Mouse (Mus musculus) lung, postnatal 4 days (tissue): ENCODE measurements around the gene Abca5.

Experiments
- DNase-seq, 2 experiments: peaks; one replicate each; pipeline ENCODE4 v3.0.0; 2021

Abca5 gene

DNA sequence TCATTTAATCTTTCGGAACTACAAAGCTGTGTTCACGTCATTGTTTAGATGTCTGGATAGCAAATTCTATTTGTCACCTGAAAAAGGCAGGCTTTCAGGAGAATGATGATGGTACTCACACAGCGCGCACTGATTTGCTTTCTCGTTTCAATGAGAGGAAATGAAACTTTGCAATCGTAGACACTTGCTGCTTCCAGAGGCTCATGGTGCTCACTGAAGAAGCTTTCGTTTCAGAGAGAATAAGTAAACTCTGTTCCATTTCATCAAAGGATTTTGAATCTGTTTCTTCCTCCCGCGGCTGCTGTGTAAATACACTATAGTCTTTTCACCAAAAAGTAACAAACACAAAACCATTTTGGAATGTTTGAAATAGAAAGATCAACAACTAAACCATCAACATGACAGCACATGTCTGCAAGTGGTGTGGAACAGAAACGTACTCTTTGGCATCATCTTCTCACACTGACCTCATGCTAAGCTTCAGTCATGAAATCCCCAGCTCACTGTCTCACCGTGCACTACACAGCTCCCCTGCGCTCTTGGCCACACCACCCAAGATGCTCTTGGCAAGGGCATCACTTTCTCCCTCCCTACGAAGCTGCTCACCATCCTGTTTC is 39.5 kb downstream of the Abca5 start:
- peak in 1 of 2 experiments; percentile 26 for DNase-seq

DNA sequence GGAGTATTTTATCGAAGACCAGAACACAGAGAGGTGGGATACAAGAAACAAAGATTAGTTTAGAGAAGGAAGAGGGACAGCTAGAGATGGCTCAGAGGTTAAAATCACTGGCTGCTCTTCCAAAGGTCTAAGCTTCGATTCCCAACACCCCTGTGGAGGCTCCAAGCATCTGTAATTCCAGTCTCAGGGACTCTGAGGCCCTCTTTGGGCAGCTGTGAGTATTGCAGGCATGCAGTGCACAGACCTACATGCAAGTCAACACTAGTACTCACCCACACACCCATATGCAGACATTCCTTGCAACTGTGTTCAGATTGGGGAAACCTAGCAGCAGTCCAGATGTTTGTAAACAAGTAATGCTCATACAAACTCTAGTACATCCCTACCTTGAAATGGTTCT is 46.9 kb downstream of the Abca5 start:
- no peak for DNase-seq

DNA sequence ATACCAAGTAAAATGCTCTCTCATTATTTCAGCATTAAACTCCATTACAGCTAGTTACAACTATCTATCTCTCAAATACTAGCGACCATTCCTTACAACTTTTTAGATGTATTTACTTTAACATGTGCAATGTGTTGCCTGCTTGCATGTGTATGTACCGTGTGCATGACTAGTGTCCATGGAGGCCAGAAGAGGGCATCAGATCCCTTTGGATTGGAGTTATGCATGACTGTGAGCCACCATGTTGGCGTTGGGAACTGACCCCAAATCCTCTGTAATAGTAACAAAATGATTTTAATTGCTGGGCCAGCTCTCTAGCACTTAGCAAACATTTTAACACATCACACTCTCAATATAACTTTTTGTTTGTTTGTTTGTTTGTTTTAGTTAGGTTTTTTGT is 49.1 kb downstream of the Abca5 start:
- no peak for DNase-seq

DNA sequence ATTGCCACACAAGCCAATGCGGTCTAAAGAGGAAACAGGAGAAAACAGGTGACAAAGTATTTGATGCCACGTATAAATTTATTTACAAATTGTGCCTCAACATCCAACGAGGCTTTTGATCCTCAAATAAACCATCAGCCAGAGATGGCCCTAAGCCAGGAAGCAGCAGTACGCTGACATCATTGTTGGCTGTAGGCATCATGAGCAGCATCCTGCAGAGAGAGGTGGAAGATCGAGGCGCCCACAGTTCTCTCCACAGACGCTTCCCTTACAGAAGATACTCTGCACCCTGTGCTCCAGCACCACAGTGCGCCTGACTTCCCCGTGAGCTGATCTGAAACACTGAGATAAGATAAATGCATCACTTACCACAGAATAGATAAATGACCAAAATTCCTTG is 49.8 kb downstream of the Abca5 start:
- no peak for DNase-seq

DNA sequence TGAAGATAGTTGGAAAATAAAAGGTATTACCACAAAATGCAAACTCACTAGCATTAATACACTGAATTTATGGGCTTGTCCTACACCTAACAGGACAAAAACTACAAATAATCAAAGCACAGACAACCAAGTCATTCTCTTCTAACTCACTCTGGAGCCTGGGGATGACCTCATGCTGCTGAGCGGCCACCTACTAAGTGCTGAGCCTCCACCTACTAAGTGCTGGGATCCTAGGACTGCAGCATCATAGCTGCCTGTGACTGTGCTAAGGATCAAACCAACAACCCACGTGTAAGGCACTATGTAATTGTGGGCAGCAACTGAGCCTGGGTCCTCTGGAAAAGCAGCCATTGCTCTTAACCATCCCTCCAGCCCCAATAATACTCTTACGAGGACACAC is 51.2 kb downstream of the Abca5 start:
- DNase-seq: no peak

DNA sequence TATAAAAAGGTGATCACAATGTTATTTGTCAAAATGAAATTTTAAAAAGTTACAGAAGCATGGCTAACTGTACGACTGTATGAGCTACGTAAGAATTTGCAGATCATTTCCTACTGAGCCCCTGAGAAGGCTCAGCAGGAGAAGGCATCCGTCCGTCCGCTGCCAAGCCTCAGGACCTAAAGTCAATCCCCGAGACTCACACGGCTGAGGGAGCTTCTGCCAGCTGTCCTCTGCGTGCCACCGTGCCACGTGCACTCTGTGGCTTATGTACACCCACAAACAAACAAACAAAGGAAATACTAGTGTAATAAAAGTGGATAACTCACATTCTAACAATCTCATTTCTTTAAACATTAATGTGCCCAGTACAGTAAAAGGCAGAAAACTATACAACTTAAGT is 52.7 kb downstream of the Abca5 start:
- DNase-seq: no peak

DNA sequence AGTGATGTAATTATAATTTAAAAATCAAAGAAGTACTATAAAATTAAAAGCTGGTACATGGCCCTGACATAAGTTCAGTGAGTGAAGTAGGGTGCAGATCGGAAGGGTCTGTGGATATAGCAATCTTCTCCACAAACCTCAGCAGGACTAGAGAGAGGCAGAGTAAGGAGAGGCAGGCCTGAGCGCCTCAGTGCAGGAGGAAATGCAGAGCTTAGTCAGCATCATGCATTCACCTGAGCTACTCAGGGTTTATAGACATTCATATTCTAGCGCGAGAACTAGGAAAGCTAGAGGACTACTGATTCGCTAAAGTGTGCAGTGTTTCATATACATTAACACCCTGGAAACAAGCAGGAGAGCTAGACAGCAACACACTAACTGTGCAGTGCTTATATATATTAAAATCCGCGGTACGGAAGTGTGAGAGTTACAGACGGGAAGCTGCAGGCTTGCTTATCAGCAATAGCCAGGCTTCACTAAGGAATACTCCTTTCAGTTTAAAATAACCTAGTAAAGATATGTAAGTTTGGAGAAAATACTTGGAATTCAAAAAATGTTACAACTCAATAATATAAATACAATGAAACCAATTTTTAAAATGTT is 53.2 kb downstream of the Abca5 start:
- DNase-seq: no peak

DNA sequence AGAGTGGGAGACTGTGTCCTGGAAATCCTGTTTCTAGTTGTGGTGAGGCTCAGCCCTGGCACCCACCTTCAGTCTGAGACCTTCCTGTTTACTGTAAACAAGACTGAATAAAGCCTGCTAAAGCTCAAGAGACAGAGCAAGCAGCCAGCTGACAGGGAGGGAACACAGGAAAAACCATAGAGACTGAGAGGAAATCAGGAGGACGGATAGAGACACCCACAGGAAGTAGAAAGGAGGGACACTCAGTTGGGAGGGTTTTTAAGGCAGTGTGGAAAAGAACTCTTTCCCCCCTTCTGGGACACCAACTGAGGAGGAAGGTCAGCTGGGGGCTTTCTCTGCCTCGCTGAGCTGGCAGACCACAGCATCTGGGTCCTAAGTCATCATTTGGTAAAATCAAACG is 62.7 kb downstream of the Abca5 start:
- no peak for DNase-seq

DNA sequence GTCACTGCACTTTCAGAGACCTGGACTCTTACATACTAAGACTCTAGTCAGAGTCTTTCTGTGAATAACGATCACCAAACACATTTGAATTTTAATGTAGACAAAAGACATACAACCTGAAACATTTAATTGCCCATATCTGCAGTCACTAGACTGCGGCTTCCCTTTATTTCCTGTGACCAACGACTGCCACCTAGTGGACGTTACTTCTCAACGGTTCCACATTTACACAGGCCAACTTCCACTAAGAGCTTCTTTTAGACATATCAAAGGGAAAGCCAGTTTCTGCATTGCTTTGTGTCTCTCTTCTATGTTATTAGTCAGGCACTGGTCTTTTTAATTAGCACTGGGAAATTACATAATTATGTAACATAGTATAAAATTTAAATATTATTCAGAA is 65.8 kb downstream of the Abca5 start:
- peak in 1 of 2 experiments; percentile 52 for DNase-seq

DNA sequence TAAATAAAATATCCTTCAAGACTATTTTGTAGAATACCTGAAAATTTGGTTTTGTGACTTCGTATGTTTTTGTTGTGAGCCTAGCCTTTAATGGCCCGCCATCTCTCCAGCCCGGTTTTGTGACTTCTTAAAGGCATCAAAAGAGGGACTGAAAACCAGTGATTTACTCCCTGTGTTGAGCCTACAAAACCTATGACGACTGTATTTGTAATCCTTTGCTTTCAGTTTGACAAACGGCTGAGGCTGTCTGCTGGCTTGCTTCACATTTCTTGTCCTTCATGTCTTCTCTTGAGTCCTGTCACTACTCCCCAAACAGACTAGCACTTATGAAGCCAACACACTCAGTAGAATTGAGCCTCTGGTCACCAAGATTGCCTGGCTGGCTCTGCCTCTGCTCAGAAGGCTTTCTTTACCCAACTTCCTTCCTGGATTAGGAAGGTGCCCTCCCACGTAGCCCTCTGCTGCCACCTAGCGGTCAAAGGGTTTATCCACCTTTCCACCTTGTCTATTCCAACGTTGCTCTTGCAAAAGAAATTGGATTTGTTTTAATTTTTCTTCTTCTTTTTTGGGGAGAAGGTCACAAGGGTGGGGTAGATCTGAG is 69.2 kb downstream of the Abca5 start:
- peak; percentile 79 to 90 for DNase-seq

DNA sequence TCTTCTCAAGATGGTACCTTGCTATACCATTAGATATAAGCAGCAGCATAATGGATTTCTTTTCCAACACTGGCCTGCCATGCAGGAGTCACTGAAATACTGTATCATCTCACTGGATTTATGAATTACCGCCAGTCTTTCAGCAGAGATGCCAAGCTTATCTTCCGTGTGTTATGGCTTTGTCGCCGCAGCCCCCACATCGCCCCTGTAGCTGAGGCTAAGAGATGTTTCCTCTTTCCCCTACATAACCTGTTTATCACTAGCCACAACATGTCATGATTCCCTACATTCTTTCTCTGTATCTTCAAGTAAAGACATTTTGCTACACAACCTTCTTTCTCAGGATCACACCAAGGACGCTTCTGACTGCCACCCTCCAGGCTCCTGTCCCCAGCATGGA is 70.3 kb downstream of the Abca5 start:
- no peak for DNase-seq

DNA sequence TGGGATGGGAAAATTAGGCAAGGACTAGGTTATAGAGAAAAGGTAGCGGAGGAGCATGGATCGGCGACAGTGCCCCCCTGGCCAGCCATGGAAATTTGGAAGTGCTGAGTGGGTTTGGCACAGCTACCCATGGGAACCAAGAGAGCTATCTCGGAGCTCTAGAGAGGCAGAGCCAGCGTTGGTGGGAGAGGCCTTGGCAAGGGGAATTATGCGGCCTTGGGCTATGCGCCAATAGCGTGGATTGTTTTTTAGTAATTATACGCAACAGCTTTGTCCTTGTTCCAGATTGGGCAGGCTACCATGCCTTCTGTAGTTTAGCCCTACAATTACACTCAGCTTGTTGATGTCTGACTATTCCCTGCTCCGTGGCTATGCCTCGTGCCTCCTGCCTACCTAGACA is 70.8 kb downstream of the Abca5 start:
- no peak for DNase-seq

DNA sequence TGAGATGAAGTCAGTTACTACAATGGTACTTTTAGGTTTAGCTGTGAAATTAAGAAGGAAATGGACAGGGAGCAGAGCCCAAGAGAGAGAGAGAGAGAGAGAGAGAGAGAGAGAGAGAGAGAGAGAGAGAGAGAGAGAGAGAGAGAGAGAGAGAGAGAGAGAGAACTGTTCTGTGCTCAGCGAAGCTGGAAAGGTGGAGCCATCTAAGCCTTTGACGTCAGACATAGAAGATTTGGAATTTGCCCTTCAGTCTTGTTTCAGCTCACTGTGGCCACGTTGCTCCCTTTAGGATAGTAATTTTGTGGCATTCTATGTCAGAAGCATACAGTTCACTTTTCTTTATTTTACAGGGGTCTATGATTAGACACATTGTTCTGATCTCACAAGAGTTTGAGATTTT is 75.6 kb downstream of the Abca5 start:
- no peak for DNase-seq

DNA sequence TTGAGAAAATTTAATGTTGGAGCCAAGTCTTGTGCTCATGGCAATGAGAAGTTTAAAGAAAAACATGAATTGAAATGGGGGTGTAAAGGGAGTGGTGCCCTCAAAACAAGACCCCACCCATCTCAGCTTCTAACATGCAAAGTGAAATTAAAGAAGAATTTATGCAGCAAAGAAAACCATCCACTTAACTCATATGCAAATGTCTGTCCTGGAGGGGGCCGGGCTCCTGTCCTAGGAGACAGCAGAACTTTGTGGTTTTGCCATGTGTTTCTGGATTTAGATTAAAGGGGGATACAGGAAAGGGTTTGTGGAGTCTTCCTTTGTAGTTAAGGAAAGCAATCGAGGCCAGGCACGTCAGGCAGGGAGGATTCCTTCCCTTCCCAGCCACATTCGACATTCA is 79.6 kb downstream of the Abca5 start:
- no peak for DNase-seq

DNA sequence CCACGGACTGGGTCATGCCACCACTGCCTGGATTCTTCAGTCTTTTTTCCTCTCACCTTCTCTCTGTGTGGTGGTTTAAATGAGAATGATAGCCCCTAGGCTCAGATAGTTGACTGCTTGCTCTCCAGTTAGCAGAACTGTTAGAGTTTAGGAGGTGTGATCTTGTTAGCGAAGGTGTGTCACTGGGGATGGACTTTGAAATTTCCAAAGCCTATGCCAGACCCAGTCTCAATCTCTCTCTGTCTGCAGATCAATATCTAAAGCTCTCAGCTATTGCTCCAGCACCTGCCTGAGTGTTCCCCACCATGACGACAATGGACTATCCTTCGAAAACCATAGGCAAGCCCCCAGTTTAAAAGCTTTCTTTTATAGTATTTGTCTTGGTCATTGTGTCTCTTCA is 80.5 kb downstream of the Abca5 start:
- DNase-seq: no peak

DNA sequence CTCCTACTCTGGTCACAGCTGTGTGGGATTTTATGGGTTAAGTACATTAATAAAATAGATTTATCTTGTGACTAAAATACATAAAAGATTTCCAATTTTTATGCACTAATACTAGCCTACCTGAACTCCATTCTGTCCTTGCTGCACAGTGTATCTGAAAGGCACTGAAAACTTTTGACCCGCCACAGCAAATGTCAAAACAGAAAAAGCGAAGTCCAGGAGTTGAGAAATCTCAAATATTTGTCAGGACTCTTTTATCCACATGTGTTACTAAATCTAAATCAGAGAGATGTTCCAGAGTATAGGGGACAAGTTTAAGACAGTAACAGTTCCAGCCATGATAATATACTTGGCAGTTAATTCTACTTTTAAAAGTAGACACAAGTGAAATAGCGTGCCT is 85.3 kb downstream of the Abca5 start:
- no peak for DNase-seq

DNA sequence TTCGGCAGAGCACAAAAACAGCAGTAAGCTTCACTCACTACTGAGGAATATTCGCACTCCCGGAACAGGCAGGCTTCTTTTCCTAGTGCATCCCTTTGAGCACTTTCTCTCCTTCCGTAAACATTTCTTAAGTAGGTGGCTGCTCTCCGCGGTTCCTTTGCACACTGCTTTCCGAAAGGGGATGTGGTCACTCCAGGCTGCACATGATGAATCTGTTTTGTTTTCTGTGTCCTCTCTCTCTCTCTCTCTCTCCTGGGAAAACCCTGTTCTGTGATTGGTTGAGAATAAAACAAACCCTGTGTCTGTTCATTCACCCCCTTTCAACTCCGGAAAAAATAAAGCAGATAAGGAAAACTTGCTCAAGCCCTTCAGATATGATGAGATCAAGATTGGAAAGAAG is 86.0 kb downstream of the Abca5 start, which contains the start of gene Abca6:
Gene Abca6 (minus strand): TSS at position 243 of the 400 bp plus-strand sequence.
- peak; percentile 15 to 27 for DNase-seq

DNA sequence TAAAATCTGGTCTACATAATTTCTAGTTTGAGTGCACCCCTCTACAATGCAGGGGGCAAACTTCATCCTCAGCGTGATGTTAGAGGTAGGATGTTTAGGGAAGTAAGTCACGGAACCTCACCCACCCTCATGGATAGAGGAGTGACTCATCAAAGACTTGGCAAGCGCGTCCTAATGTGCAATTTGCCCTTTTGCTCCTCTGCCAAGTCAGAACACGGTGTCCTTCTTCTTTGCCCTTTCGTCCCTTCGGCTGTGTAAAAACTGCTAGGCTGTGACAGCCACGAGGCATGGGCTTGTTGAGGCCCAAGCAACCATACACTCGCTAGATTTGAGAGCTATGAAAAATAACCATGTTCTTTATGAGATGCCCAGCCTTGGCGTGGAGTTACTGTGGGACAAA is 92.8 kb downstream of the Abca5 start:
- peak in 1 of 2 experiments; percentile 5 for DNase-seq

DNA sequence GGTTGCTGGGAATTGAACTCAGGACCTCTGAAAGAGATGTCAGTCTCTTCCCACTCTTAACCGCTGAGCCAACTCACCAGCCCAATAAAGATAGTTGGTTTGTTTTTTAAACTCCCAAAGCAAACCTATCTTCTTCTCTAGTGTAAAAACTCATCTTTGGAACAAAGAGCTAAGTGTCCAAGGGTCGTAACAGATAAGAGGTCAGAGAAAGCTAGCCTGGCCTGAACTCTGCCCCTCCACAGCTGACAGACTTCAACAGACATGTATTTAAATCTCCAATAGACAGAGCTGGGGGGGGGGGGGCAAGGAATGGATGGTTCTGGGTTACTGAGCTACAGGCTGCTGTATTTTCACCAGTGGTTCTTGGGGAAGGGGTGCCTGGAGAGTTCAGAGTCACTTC is 100.0 kb downstream of the Abca5 start:
- no peak for DNase-seq

DNA sequence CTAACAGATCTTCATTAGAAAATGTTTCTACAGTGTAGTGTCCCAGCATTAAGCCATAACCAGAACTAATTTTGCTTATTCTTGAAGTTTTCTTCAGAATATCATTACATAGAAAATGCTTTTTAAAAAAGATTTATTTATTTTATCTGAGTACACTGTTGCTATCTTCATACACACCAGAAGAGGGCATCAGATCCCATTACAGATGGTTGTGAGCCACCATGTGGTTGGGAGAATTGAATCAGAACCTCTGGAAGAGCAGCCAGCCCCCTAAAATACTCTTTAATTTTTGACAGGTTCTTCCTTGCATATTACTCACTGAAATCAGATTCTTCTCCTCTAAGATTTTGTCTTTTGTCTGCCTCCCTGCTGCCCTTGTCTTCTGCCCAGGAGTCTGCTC is 104.5 kb downstream of the Abca5 start:
- DNase-seq: no peak
